Mouse (Mus musculus) CH12.LX (cell line): ENCODE data around the gene Cdh26. TPM values are rescaled to one million over a fixed set of nuclear protein-coding genes. Genes with fewer than 3 reads are reported as not detected.

Source experiments
- DNase-seq: peaks from one replicate; pipeline ENCODE4 v3.0.0-alpha.2; 2013; ENCODE audit errors: extremely low read depth
- H3K27ac ChIP-seq: 2 replicates; pipeline ENCODE4 v1.5.1; 2012; ENCODE audit warnings: low read depth, mild to moderate bottlenecking, control low read depth, moderate library complexity; ENCODE audit not compliant: insufficient read depth
- H3K27me3 ChIP-seq: replicated peaks from 2 replicates; pipeline ENCODE3; 2012; ENCODE audit warnings: inconsistent platforms
- H3K36me3 ChIP-seq, 2 experiments: replicated peaks in 1 of 2; 2 replicates each; pipeline versions ENCODE3 to v1.6.1; 2012; ENCODE audit warnings: inconsistent platforms in 1 of 2, low read length in 1 of 2, mild to moderate bottlenecking in 1 of 2, mixed read lengths in 1 of 2, moderate library complexity in 1 of 2; ENCODE audit not compliant: control insufficient read depth in 1 of 2, insufficient read depth in 1 of 2
- H3K4me1 ChIP-seq, 2 experiments: 2 replicates each; pipeline ENCODE4 v1.6.1; 2012; ENCODE audit warnings: inconsistent platforms in 1 of 2, moderate library complexity in 1 of 2; ENCODE audit not compliant: insufficient read depth in 2 of 2, control insufficient read depth in 1 of 2
- H3K4me2 ChIP-seq: 2 replicates; pipeline ENCODE4 v1.6.1; 2012; ENCODE audit warnings: low read depth, mild to moderate bottlenecking, control low read depth; ENCODE audit not compliant: poor library complexity, insufficient read depth, severe bottlenecking
- H3K4me3 ChIP-seq, 3 experiments: fragments of 150-350 bp in 1 of 3; sonication (generic) in 1 of 3; replicated peaks in 1 of 3; 2 replicates each; pipeline versions ENCODE3 to v1.5.1; 2011 to 2012; ENCODE audit warnings: low read depth in 2 of 3, low read length in 2 of 3, mild to moderate bottlenecking in 2 of 3, moderate library complexity in 2 of 3, control low read depth in 1 of 3, improper control_type of control experiment in 1 of 3, inconsistent platforms in 1 of 3, mixed read lengths in 1 of 3; ENCODE audit not compliant: poor library complexity in 1 of 3
- H3K79me2 ChIP-seq: replicated peaks from 2 replicates; pipeline ENCODE4 v1.6.1; 2012; ENCODE audit warnings: mild to moderate bottlenecking, moderate library complexity; ENCODE audit not compliant: control insufficient read depth, poor library complexity, insufficient read depth, severe bottlenecking; ENCODE audit errors: extremely low read depth
- H3K9ac ChIP-seq: 2 replicates; pipeline ENCODE4 v1.6.1; 2012; ENCODE audit warnings: low read depth, mild to moderate bottlenecking, control low read depth, moderate library complexity; ENCODE audit not compliant: insufficient read depth
- H3K9me3 ChIP-seq: replicated peaks from 2 replicates; pipeline ENCODE3; 2012; ENCODE audit warnings: low read length, inconsistent platforms, mixed read lengths
- E2F4 ChIP-seq: IDR thresholded peaks from 2 replicates; pipeline ENCODE4 v1.6.1; 2011; ENCODE audit warnings: low read depth, low read length, improper control_type of control experiment; ENCODE audit not compliant: insufficient replicate concordance
- ELF1 ChIP-seq: IDR thresholded peaks from 2 replicates; pipeline ENCODE4 v1.6.1; 2014; ENCODE audit warnings: low read depth, mild to moderate bottlenecking, inconsistent platforms, low read length, improper control_type of control experiment
- EP300 ChIP-seq: IDR thresholded peaks from 2 replicates; pipeline ENCODE4 v1.6.1; 2011; ENCODE audit warnings: low read length, improper control_type of control experiment
- ETS1 ChIP-seq: conservative IDR thresholded peaks from 2 replicates; pipeline ENCODE4 v1.6.1; 2012; ENCODE audit warnings: low read depth, mild to moderate bottlenecking, inconsistent platforms, low read length, improper control_type of control experiment, moderate library complexity
- GABPA ChIP-seq: IDR thresholded peaks from 2 replicates; pipeline ENCODE4 v1.6.1; 2012; ENCODE audit warnings: low read depth, low read length, improper control_type of control experiment, inconsistent platforms; ENCODE audit not compliant: insufficient replicate concordance
- IRF4 ChIP-seq: IDR thresholded peaks from 2 replicates; pipeline ENCODE4 v1.6.1; 2014; ENCODE audit warnings: low read depth, mild to moderate bottlenecking, inconsistent platforms, low read length, improper control_type of control experiment
- JUND ChIP-seq: conservative IDR thresholded peaks from 2 replicates; pipeline ENCODE4 v1.6.1; 2011; ENCODE audit warnings: low read depth, low read length, improper control_type of control experiment
- KAT2A ChIP-seq: IDR thresholded peaks from 2 replicates; pipeline ENCODE4 v1.6.1; 2012; ENCODE audit warnings: low read length, improper control_type of control experiment, inconsistent platforms; ENCODE audit not compliant: insufficient replicate concordance
- MAFK ChIP-seq: IDR thresholded peaks from 2 replicates; pipeline ENCODE4 v1.6.1; 2011; ENCODE audit warnings: low read length, improper control_type of control experiment; ENCODE audit not compliant: insufficient replicate concordance
- MAX ChIP-seq: IDR thresholded peaks from 2 replicates; pipeline ENCODE4 v1.6.1; 2011; ENCODE audit warnings: low read length, improper control_type of control experiment
- MAZ ChIP-seq: IDR thresholded peaks from 2 replicates; pipeline ENCODE4 v1.6.1; 2012; ENCODE audit warnings: low read depth, mild to moderate bottlenecking, inconsistent platforms, low read length, improper control_type of control experiment, moderate library complexity
- NELFE ChIP-seq: IDR thresholded peaks from 2 replicates; pipeline ENCODE4 v1.6.1; 2011; ENCODE audit warnings: low read depth, low read length, improper control_type of control experiment
- TBP ChIP-seq: conservative IDR thresholded peaks from 2 replicates; pipeline ENCODE4 v1.6.1; 2011; ENCODE audit warnings: low read depth, low read length, improper control_type of control experiment
- dilution Hi-C: fragments of 300-500 bp; cut with MboI; formaldehyde crosslinking; loops from 2 replicates; pipeline ENCODE4 v1.14.3; 2020; ENCODE audit warnings: low sequenced_read_pairs; ENCODE audit not compliant: extremely low pct_unique_long_range_greater_than_20kb, extremely low pct_ligation_motif_present
- in situ Hi-C: fragments of 300-500 bp; cut with MboI; formaldehyde crosslinking; loops from 3 replicates; pipeline ENCODE4 v1.14.3; 2019; ENCODE audit warnings: low sequenced_read_pairs, low pct_ligation_motif_present, low pct_unique_long_range_greater_than_20kb, mixed read lengths
- polyA plus RNA-seq: library from polyadenylated mRNA; unstranded; fragments of >175 nt; gene quantifications from 2 replicates; pipeline ENCODE4 v1.2.1, GENCODE M21; 2012; ENCODE audit warnings: low read depth; ENCODE audit not compliant: insufficient read length
- total RNA-seq, 2 experiments: library from RNA; depleted of rRNA; stranded (reverse); fragments of 300-350 nt in 1 of 2; fragments of >200 nt in 1 of 2; gene quantifications; 2 replicates each; pipeline ENCODE4 v1.2.3; 2012 to 2014

Gene Cdh26
- total and polyA plus RNA-seq, 3 experiments, result not detected

DNA sequence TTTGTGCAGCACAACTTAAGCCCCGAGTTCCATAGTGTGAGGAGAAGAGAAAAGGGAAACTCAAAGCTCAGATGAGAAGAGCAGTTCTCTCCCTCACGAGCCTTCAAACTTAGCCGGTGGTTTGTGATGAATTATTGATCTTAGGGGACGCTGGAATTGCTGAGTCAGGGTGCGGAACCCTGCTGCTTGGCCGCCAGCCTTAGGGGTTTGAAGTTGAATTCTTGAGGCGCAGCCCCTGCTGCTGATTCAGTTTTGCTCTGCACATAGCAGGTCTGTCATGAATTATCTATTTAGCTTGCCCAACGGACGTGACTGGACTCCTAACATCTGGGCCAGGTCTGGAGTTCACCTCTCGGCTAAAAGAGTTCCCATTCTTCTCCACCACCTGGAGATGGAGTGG lies 53.1 kb downstream of the Cdh26 start:
- H3K4me2 ChIP-seq, result no peak overlapping the region
- in situ Hi-C loops, result no loop called here

DNA sequence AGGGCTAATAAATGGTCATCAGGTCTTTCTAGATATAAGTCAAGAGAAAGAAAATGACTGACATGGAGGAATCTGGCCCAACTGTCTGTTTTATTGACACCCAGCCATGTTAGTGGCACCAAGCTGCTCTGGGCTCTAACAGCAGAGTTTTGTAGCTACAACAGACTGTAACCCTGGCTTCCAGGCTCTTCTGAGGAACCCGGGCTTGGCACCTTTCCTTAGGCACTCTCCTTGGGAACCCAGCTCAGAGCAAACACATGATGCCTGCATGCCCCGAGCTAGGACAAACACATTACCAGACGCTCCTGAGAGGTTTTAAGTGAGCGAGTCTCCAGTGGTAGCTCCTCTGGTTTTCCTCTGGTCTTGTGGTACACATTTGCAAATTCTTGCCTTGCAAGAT lies 57.9 kb downstream of the Cdh26 start:
- no peaks in the 10 kb centered on the region for H3K4me1 ChIP-seq
- in situ Hi-C loops, result no loop called here
- H3K4me3 ChIP-seq, result no peak overlapping the region
- peaks cover 3% of the 10 kb centered on the region for H3K9me3 ChIP-seq
- H3K79me2 ChIP-seq, result no peaks in the 10 kb centered on the region
- TF ChIP-seq TBP (no peak), MAX (no peak), EP300 (no peak), GABPA (no peak), IRF4 (no peak), MAZ (no peak), ELF1 (no peak), KAT2A (no peak)
- TF ChIP-seq, all 38 proteins: peak for 0
- no peaks in the 10 kb centered on the region for H3K36me3 ChIP-seq
- H3K9ac ChIP-seq, result no peak overlapping the region
- no peak for DNase-seq
- dilution Hi-C loops, result no loop called here
- peaks cover 50% of the 10 kb centered on the region for H3K27me3 ChIP-seq
- H3K27ac ChIP-seq, result no peak overlapping the region
- no peak overlapping the region for H3K4me2 ChIP-seq

More for the DNA sequence above, 53.1 kb downstream of the Cdh26 start:
- Histone ChIP-seq H3K9me3 (peaks cover 3% of the 10 kb centered on the region), H3K4me3 (no peak overlapping the region), H3K36me3 (no peaks in the 10 kb centered on the region), H3K79me2 (no peaks in the 10 kb centered on the region), H3K9ac (no peak overlapping the region), H3K27me3 (peaks cover 43% of the 10 kb centered on the region), H3K27ac (no peak overlapping the region), H3K4me1 (no peaks in the 10 kb centered on the region)
- TF ChIP-seq E2F4, result no peak
- no peak for TF ChIP-seq ETS1
- no peak for TF ChIP-seq MAX
- dilution Hi-C loops, result no loop called here
- no peak for DNase-seq

DNA sequence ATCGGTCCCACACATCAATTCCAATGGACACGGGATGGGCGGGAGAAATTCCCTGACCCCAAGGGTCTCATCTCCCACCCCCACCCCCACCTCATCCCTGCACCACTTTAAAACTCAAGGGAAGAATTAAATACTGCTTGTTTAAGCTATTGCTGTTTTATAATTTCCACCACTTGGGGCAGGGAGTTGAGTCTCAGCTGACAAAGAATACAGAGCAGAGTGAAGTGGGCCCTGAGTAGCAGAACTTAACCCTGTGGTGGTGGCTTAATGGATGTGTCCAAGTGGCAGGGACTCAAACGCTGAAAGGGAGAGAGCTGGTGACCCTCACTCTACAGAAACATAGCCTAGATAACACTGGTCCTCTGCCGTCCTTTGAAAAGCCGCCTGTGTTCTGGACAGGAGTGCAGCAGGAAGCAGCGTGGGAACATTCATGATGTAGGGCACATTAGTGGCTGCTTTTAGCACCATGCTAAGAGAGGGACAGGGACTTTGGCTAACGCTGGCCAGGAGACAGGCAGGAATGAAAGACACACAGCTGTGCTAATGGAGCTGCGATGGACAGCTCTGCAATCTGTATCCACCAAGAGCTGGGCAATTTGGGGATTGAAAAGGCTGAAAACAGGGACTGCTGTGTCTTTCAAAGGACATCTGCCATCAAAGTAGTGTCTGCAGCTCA lies 60.1 kb downstream of the Cdh26 start:
- Histone ChIP-seq H3K27me3 (peaks cover 53% of the 10 kb centered on the region), H3K4me2 (no peak overlapping the region), H3K9ac (no peak overlapping the region), H3K27ac (no peak overlapping the region), H3K79me2 (no peaks in the 10 kb centered on the region), H3K4me3 (no peak overlapping the region), H3K36me3 (no peaks in the 10 kb centered on the region), H3K4me1 (no peaks in the 10 kb centered on the region), H3K9me3 (peaks cover 3% of the 10 kb centered on the region)
- in situ Hi-C loops (no loop called here), dilution Hi-C loops (no loop called here)
- no peak for DNase-seq
- TF ChIP-seq JUND (no peak), MAFK (no peak), NELFE (no peak)
